Mouse (Mus musculus): ENCODE measurements around the gene Kcna4. TPM values are rescaled to one million over a fixed set of nuclear protein-coding genes. Genes with fewer than 3 reads are reported as not detected.

Gene Kcna4
- total RNA-seq (2015) = not detected in 2 replicates
- not detected in 2 replicates for total RNA-seq (2017)

DNA sequence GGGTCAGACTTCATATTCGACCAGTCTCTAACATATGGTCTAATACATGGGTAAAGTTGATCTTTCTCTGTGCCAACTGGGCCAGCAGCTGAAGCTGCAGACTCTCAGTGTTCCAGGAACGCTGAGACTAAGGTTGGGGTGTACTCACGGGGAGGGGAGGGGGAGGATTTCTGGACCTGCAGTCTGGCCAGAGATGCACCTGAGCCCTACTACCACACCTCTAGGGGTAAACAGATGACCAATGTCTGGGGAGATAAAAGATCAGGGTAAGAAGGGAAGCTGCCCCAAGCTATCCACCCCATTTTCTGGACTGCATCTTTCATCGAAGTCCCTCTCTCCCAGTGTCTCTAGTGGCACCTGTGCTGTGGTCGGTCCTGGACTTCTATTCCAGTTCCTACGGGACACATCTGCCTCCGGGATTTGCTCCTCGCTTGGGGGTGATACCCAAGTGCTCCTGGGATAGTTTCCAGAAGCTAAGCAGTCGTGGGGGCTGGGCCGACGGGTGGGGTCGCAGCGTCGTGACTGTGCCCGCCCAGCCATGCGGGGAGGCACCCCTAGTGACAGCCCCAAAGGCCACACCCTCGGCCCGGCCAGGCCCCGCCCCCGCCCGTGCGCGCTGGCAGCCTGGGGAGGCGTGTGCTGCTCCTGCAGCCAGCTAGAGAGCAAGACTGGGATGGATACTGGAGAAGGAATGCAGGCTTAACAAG, at the start of gene Kcna4:
Gene Kcna4 (plus strand): TSS at position 650 of the 707 bp plus-strand sequence.
- ATAC-seq (replicated peaks; ENCODE audit: poor library complexity) = peak; percentile 88

DNA sequence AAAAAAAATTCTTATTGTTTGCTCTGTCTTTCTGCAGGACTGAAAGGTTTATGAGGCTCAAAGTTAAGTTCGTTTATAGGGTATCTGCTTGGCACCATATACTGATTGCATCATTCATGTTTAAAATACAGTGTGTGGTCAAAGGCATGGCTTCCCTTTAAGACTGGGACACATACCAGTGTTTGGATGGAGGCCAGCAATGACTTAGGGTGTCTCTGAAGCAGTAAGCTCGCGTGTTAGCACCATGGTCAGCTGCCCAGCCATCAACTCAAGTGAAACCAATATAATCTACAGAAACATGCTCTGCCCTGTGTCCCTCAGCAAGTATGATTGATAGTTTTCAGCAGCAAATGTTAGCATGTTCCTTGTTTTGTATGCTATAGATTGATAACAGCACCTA, 32.3 kb upstream of the Kcna4 start:
- ATAC-seq (replicated peaks; ENCODE audit: poor library complexity) = no peak

DNA sequence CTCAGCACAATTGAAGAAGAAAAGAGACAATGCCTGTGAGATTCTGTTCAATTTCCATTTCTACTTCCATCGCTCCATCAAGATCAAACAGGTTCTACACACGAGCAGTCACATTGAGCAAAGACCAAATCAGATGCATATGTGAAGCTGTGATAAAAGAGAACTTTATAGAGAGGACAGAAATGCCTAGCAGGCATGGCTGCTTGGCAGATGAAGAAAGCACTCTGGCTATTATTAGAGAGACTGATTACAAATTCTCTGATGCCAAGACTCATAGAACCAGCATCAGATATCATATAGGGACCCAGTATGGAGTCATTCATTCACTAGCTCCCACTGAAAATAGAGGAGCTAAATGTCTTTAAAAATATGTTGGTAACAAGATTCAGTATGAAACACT, 24.2 kb upstream of the Kcna4 start:
- no peak for ATAC-seq (replicated peaks; ENCODE audit: poor library complexity)

DNA sequence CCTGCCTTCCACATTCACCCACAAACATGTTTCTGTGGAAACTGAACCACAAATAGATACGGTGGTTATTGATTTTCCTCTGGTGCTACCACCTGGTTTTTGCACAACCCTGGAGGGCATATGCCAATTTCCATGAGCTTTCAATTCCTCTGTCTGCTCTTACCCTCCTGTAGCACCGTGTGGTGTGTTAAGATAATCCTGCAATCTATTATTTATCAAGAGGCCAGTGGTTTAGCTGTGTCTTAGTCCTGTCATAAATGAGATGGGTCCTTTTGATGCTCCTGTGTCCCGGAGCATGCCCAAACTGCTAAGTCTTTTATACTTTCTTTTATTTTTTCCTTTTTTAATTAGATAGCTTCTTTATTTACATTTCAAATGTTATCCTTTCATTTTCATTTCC, 20.4 kb upstream of the Kcna4 start:
- no peak for ATAC-seq (replicated peaks; ENCODE audit: poor library complexity)

DNA sequence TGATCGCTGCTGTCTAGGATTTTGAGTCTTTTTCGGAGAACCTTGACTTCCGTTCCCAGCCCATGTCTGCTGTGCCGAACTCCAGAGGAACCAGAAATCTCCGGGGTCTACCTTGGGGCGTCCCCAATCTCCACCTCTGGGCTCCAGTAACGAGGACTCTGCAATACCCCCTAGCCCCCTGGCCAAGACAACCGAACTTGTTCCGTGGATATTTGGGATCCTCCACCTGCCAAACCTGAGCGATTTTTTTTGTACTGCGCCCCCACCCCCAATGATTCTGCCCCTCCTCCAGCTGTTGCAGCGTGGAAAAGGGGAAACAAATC, 219 bp downstream of the Kcna4 start:
- ATAC-seq (replicated peaks; ENCODE audit: poor library complexity) = no peak

DNA sequence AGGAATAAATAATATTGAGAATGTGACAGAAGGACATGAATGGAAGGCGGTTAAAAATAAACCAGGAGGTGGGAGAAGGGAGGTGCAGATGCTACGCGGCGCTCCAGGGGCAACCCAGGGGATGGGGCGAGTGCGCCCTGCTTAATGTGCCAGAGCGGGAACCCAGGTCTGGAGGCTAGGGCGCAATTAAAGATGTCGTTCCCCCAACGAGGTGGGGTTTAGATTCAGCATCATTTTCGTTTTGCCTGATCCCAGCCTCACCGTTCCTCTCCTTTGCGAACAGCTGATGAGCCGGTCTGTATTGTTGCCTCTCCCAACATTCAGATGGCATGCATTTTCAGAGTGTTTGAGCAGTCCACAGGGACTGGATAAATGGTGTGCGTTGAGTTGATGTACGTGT, 703 bp downstream of the Kcna4 start:
- ATAC-seq (replicated peaks; ENCODE audit: poor library complexity) = no peak

DNA sequence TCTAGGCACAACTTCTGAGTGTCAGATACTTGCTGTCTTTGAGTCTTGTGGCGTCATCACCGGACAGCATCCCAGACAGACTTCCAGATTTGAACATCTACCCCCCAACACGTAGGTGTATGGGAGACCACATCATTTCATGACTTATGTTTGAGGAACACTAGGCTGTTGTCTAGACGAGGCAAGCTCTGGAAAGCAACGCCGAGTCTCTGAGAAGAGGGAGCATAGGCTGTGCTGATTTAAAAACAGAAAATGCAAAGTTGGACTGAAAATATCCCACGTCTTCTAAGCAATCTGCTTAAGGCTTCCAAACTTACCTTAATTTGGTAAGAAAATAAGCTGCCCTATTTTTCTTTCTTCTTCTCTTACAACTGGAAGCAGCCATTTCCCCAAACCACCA, 4.1 kb downstream of the Kcna4 start:
- ATAC-seq (replicated peaks; ENCODE audit: poor library complexity) = no peak

DNA sequence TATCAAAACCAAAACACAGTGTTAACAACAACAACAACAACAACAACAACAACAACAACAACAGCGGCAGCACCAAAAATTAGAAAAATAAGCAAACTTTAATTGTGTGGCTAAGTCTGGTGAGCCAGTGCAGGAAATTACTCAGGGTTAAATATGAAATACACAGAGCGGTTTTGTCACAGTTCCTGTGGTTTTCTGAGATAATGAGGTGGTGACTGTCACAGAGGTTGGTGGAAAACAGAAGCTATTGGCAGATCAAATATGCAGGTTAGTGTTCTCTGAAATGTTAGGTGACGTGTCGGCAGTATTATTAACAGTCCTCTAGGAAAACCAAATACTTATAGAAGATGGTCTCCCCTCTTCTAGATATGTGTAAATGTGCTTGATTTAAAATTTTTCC, 11.4 kb downstream of the Kcna4 start:
- ATAC-seq (replicated peaks; ENCODE audit: poor library complexity) = peak; percentile 78

DNA sequence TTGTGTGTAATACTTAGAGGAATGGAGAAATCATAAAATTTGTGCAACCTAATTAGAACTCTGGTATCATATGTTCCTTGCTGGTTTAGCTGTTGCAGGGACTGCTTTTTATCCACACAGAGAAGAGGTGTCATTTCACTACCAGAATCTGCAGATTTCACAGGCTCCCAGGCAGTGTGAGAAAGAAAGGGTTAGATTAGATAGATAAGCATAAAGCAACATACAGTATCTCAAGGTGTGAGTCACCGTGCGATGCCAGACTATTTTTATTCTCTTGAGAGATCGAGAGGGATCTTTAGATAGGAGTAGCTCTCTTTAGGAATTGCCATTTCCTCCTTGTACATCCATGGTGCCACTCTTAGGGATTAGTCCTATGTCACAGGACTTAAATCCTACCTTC, 14.3 kb downstream of the Kcna4 start:
- no peak for ATAC-seq (replicated peaks; ENCODE audit: poor library complexity)

DNA sequence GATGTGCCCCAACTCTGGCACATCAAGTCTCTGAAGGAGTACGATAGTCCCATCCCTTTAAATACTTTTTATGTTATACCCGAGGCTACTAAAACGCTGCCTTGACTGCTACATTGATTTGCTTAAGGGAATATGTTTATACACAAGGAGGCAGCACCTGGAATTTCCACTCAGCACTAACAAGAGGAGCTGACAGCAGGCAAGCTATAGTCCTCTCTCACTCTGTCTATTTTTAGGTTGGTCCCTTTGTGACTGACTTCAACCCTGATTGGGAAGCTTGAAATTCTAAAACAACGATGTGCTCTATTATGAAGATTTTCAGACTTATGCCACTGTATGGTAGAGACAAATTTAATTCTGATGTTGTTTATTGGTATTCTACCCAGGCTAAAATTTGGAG, 15.6 kb downstream of the Kcna4 start:
- ATAC-seq (replicated peaks; ENCODE audit: poor library complexity) = no peak

DNA sequence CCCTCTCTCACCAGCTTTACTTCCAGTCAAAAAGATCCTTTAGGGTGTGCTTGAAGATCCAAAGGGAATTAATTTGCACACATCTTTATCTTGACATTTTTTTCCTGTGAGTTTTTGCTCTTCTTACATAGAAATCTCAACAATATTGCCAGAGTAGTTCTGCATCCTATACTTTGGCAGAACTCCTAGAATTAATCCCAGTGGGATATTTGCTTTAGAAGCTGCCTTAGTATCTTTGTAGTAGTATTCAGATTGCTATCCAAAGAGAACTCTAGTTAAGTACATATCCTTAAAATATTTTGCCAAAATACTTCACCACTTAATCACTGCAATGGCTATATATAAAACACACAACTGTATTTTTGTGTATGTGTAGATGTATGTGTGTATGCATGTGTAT, 28.2 kb downstream of the Kcna4 start:
- no peak for ATAC-seq (replicated peaks; ENCODE audit: poor library complexity)

DNA sequence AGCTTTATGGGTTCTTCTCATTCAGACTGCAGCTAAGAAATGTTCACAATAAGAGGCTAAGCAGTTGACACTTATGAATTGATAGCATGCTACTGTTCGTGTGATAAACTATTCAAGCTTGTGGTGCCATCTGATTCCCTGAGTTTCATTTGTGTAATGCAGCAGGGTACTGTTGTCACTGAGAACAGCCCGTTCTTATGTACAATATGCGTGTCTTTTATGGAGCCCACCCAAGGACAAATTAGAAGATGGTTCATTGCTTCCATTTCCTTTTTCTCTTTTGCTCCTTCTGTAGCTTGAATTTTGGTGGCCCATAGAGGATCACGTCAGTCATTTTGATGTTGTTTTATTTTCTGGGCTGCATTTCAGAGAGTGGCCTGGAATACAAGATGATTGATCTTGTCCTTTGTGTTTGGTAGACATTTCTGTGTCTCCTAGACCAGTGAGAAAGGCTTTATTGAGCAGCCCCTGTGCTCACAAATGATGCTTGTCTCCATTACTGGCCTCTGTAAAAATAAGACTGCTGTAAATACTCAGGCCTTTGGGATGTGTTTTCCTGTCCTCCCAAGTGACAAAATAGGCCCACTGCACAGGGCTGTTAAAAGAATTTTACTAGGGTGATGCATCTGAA, 31.3 kb downstream of the Kcna4 start:
- no peak for ATAC-seq (replicated peaks; ENCODE audit: poor library complexity)

DNA sequence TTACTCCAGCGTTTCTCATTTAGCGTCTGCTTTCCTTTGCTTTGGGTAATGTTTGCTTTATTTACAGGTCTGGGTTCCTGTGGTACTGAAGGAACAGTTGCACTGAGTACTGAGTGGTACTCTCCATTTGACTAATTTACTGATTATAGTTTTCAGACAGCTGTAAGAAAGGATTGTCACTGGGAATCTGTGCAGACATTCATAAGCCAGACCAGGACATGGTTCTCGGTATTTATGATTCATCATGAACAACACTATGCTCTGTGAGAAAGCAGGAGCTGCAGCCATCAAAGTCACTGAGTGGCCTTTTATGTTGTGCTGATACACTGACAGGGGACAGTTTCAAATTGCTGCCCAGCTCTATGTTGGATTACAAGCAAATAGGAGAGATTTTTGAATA, 33.7 kb downstream of the Kcna4 start:
- ATAC-seq (replicated peaks; ENCODE audit: poor library complexity) = no peak

DNA sequence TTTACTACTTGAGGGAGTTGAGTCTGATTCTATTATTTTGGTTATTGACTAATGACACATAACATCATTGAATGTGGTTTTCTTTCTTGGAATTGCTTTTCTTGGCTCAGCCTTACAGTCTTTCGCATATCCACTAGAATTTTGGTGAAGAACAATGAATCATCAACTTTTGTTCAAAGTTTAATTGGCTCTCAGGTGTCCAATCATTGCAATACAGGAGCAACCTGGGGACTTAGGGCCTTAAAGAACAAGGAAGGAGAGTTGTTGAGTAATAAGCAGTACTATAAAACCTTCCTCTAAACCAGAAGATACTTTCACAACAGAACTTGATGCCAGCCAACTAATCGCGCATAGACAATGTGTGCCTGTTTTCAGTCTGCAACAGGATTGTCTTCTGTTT, 36.8 kb downstream of the Kcna4 start:
- no peak for ATAC-seq (replicated peaks; ENCODE audit: poor library complexity)

DNA sequence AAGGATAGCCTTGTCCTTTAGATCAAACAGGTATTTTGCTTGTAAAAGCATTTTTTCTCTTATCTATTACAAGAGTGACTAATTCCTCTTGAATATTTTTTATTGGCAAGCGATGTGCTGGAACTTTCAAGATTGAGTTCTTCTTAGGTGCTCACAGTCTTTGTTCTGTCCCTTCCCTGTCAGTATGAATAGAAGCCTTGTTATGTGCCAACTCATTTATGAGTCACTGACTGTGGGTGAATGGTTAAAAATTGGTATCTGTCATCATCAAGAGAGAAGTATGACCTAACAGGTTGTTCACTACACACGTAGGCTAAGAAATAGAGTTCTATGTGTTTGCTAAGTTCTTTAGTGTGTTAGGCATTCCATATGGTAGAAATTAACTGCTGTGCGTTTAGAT, 50.9 kb downstream of the Kcna4 start:
- no peak for ATAC-seq (replicated peaks; ENCODE audit: poor library complexity)

DNA sequence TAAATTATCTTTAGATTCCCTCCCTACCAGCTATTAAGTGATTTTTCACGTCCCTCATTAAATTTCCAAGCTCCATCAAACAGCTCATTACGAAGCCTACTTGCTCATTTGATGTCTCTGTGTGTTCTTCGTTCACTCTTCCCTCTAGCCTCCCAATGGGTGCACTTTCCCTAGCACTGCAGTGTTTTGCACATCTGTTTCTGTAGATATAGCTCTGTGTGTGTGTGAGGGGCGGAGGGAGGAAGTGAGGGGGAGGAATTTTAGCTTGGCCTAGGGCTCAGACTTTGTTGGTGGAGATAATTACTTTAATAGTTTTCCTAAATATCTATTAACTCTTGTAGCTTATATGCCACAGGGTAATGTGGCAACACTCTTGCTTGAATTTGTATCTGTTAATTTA, 54.4 kb downstream of the Kcna4 start:
- ATAC-seq (replicated peaks; ENCODE audit: poor library complexity) = no peak

DNA sequence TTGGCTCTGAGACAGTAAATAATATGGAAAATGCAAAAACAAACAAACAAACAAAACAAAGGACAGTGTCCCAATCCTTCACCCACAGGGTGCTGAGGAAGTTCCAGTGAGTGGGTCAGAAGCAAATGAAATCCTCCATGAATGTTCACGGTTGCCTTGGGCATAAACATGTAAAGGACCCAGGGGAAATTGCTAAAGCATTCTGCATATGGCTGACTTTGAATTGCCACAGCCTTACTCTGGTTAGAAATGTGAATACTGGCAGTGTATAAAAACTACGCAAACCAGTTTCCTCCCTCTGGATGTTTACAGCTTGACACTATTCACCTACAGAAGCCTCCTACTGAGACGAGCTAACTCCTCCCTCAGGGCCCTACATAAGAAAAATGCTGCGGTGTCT, 54.9 kb downstream of the Kcna4 start:
- ATAC-seq (replicated peaks; ENCODE audit: poor library complexity) = no peak

Other genes with a start within 250 kb of the Kcna4 start
- gene Fshb, start 231.0 kb upstream of the Kcna4 start, total RNA-seq (2015) = not detected in 2 replicates
- gene Fshb, start 231.0 kb upstream of the Kcna4 start, total RNA-seq (2017) = not detected in 2 replicates

Data from megakaryocyte progenitor cell, adult 5-6 weeks (primary cell).